Mouse (Mus musculus): ENCODE data around the gene Wbp11. TPM values are rescaled to one million over a fixed set of nuclear protein-coding genes. Genes with fewer than 3 reads are reported as not detected.

Wbp11 gene
- polyA plus RNA-seq, 1 experiment, result 72.3 TPM

DNA sequence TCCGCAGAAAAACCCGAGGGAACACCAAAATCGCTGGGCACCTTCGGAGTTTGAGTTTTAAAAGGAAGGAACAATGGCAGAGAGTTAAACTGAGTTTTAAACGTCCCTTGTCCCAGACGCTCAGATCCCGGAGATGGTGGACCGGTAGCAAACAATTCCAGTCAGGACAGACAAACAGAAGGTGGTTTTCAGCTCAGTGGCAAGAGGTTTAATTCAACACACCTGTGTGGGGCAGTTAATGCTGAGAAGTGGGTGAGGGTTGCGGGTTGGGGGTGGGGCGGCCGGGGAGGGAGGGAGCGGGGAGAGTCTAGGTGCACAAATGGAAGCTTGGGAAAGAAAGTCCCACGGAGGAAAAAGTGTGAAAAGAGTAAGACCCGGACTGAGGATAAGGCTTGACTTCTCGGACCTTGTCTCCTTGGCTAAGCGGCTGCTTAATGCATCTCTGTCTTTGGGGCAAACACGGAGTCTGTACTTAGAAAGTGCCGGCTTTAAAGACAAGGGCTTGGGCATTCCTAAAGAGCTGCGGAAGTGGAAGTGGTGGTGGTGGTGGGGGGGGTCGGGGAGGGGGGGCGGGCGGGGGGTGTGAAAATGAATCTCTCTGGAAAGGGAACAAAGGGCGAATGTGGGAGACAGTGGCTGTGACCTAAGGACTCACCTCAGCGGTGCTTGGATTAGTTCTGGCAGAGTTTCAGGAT, 34.1 kb downstream of the Wbp11 start:
- Histone ChIP-seq H3K4me1 (replicated peaks; ENCODE audit: control insufficient read depth, insufficient read depth, low read length) (peaks cover 13% of the 10 kb centered on the region), H3K27ac (ENCODE audit: control insufficient read depth, insufficient read depth, low read length) (no peak overlapping the region), H3K4me3 (ENCODE audit: control insufficient read depth, insufficient read depth, low read length) (peak overlapping the region; percentile 23), H3K36me3 (ENCODE audit: control insufficient read depth, insufficient read depth, low read length) (no peaks in the 10 kb centered on the region), H3K27me3 (ENCODE audit: control insufficient read depth, insufficient read depth, low read length) (no peaks in the 10 kb centered on the region)
- under 1% methylated on average over 24 of the region's 24 CpGs for WGBS
- no peak for DNase-seq
- no peak for TF ChIP-seq POLR2A (IDR thresholded peaks at IDR 0.05; ENCODE audit: control insufficient read depth, extremely low read depth, insufficient read depth, low read length, poor library complexity)
- TF ChIP-seq CTCF (IDR thresholded peaks at IDR 0.05; ENCODE audit: borderline replicate concordance, control insufficient read depth, extremely low read depth, insufficient read depth, low read length, poor library complexity), result no peak

DNA sequence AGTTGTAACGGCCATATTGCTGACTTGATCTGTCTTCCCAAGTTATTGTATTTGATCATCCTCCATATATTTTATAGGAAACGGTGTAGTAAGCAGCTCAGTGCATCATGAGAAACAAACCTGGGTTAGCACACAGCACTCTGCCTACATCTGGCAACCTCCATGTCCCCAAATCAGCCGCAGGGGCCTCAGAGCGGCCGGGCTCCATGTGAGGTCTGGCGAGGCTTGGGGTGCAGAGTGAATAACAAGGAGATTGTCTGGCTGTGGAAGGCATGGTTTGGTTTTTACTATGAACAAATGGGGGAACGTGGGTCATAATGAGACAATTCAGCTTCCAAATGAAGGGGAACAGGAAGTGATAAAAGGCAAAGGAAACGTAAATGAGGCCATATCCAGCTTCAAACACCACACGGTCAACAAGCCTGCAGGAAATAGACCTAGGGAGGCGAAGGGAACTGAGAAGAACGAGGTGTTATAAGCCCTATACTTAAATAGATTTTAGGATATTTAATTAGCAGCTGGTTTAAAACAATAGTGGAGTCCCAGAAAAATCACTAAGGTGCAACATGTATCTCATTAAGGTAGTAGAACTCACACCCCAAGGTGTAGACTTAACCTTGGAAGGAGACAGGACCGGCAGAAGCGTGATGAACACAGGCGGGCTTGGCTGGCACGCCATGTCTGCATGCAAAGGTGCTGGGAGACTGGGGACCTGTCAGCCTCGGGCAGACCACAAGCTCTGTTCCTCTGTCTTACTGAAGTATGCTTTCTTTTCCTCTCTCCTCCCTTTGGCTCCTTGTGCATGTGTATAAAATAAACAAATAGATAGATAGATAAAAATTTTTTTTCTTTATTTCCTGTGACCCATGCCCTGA, 34.9 kb downstream of the Wbp11 start:
- Histone ChIP-seq H3K4me3 (ENCODE audit: control insufficient read depth, insufficient read depth, low read length) (no peak overlapping the region), H3K4me1 (replicated peaks; ENCODE audit: control insufficient read depth, insufficient read depth, low read length) (peaks cover 13% of the 10 kb centered on the region), H3K27me3 (ENCODE audit: control insufficient read depth, insufficient read depth, low read length) (no peaks in the 10 kb centered on the region), H3K27ac (ENCODE audit: control insufficient read depth, insufficient read depth, low read length) (no peak overlapping the region), H3K36me3 (ENCODE audit: control insufficient read depth, insufficient read depth, low read length) (no peaks in the 10 kb centered on the region)
- no peak for DNase-seq
- no peak for TF ChIP-seq POLR2A (IDR thresholded peaks at IDR 0.05; ENCODE audit: control insufficient read depth, extremely low read depth, insufficient read depth, low read length, poor library complexity)
- no peak for TF ChIP-seq CTCF (IDR thresholded peaks at IDR 0.05; ENCODE audit: borderline replicate concordance, control insufficient read depth, extremely low read depth, insufficient read depth, low read length, poor library complexity)
- WGBS, result 34% methylated on average over 16 of the region's 16 CpGs

DNA sequence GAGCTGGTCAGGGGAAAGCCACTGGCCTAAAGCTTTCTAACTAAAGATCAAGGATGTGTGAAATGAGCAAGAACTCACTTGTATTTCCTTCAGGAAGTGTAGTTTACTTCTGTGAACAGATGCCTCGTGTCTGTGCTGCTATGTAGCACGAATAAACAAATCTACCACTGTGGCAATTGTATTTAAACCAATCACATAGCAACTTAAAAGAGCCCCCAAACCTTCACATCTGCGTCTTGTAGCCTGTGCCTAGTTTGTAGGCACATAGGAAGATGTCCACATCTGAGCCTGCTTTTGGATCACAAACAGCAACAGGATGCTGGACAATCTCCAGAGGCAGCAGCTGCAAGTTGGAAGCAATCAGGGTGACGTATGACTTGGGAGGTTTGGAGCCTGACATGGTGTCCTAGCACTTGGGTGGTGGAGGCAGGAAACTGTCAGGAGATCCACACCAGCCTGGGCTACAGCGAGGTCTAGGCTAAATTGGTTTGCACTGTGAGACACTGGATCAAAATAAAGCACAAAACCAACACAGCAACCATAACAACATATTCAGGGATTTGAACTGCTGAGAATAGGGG, 38.6 kb downstream of the Wbp11 start:
- TF ChIP-seq POLR2A (IDR thresholded peaks at IDR 0.05; ENCODE audit: control insufficient read depth, extremely low read depth, insufficient read depth, low read length, poor library complexity) (no peak), CTCF (IDR thresholded peaks at IDR 0.05; ENCODE audit: borderline replicate concordance, control insufficient read depth, extremely low read depth, insufficient read depth, low read length, poor library complexity) (no peak)
- Histone ChIP-seq H3K27ac (ENCODE audit: control insufficient read depth, insufficient read depth, low read length) (no peak overlapping the region; the same call in 1 of the 2 replicates), H3K4me3 (ENCODE audit: control insufficient read depth, insufficient read depth, low read length) (no peak overlapping the region), H3K27me3 (ENCODE audit: control insufficient read depth, insufficient read depth, low read length) (no peaks in the 10 kb centered on the region), H3K36me3 (ENCODE audit: control insufficient read depth, insufficient read depth, low read length) (no peaks in the 10 kb centered on the region), H3K4me1 (replicated peaks; ENCODE audit: control insufficient read depth, insufficient read depth, low read length) (peaks cover 13% of the 10 kb centered on the region)
- 79% methylated on average over 5 of the region's 5 CpGs for WGBS
- no peak for DNase-seq

DNA sequence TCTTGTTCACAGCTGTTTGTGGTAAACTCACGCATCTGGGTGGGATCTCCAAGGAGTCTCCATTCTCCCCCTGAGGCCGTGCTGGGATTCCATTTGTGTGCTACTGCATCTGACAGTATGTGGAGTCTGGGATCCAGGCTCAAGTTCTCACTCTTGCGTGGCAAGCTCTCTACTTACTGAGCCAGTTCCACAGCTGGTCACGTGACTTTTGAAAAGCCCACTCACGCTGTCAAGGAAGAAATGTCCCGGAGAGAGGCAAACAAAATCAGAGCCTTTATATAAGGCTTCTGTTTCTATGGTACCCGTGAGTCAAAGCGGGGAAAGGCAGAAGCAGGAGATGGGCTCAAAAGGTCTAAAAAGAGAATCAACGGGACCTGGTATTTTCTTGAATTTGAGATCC, 45.3 kb downstream of the Wbp11 start:
- H3K36me3 ChIP-seq (ENCODE audit: control insufficient read depth, insufficient read depth, low read length), result no peaks in the 10 kb centered on the region
- no peaks in the 10 kb centered on the region for H3K27me3 ChIP-seq (ENCODE audit: control insufficient read depth, insufficient read depth, low read length)
- H3K4me3 ChIP-seq (ENCODE audit: control insufficient read depth, insufficient read depth, low read length), result no peak overlapping the region
- WGBS, result 95% methylated on average over 9 of the region's 9 CpGs
- no peak overlapping the region for H3K27ac ChIP-seq (ENCODE audit: control insufficient read depth, insufficient read depth, low read length)
- H3K4me1 ChIP-seq (replicated peaks; ENCODE audit: control insufficient read depth, insufficient read depth, low read length), result no peaks in the 10 kb centered on the region
- no peak for DNase-seq
- TF ChIP-seq POLR2A (IDR thresholded peaks at IDR 0.05; ENCODE audit: control insufficient read depth, extremely low read depth, insufficient read depth, low read length, poor library complexity) (no peak), CTCF (IDR thresholded peaks at IDR 0.05; ENCODE audit: borderline replicate concordance, control insufficient read depth, extremely low read depth, insufficient read depth, low read length, poor library complexity) (no peak)

DNA sequence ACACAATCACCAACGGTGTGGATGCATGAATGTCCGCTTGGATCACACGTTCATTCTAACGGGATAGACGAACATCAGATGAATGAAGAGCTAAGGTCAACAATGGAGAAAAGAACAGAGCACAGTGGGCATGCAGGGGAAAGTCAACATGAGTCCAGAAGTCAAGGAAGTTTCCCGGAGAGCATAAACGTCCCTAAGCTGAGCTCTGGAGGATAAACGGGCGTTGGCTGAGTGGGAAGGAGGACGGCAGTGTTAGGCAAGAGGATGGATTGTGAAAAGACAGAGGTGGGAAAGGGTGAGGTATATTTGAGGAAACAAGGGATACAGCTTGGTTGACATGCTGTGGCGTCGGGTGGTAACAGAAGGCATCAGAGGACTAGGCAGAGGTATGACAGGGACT, 45.9 kb downstream of the Wbp11 start:
- Histone ChIP-seq H3K27ac (ENCODE audit: control insufficient read depth, insufficient read depth, low read length) (no peak overlapping the region), H3K36me3 (ENCODE audit: control insufficient read depth, insufficient read depth, low read length) (no peaks in the 10 kb centered on the region), H3K4me3 (ENCODE audit: control insufficient read depth, insufficient read depth, low read length) (no peak overlapping the region), H3K4me1 (replicated peaks; ENCODE audit: control insufficient read depth, insufficient read depth, low read length) (no peaks in the 10 kb centered on the region), H3K27me3 (ENCODE audit: control insufficient read depth, insufficient read depth, low read length) (no peaks in the 10 kb centered on the region)
- 95% methylated on average over 12 of the region's 12 CpGs for WGBS
- no peak for TF ChIP-seq CTCF (IDR thresholded peaks at IDR 0.05; ENCODE audit: borderline replicate concordance, control insufficient read depth, extremely low read depth, insufficient read depth, low read length, poor library complexity)
- DNase-seq, result no peak

DNA sequence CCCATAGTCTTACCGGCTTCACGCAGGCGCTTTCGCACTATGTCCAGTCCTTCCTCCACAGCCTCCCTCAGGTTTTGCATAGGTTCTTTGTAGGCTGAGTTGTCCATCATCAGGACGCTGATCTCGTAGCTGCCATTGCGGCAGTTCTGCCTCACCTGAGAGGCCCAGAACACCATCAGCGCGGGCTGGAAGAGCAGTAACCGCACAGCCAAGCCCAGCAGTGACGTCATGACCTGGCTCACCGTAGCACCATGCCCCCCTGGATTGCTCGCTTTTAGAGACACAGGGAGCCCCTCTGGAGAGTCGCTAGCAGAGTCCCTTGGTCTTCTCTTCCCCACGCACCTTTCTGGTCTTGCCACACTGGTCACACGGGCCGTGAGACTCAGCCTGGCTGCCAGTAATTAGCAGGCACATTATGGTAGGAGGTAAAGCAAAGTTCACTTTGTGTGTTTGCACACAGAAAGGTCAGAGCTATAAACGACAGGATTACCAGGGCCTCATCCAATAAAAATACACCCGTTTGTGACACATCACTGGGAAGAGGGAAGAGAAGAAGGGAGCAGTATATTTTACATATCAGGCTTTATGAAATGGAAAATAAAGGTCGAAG, 46.6 kb downstream of the Wbp11 start, which contains the start of gene Gucy2c:
TSS of gene Gucy2c (minus strand) at position 389 of the 610 bp plus-strand sequence.
- no peaks in the 10 kb centered on the region for H3K4me1 ChIP-seq (replicated peaks; ENCODE audit: control insufficient read depth, insufficient read depth, low read length)
- H3K4me3 ChIP-seq (ENCODE audit: control insufficient read depth, insufficient read depth, low read length), result no peak within 1 kb of the TSS
- DNase-seq, result no peak

More for the DNA sequence above, 46.6 kb downstream of the Wbp11 start, which contains the start of gene Gucy2c:
- 88% methylated on average over 20 of the region's 20 CpGs for WGBS
- Histone ChIP-seq H3K36me3 (ENCODE audit: control insufficient read depth, insufficient read depth, low read length) (no peaks in the 10 kb centered on the region), H3K27ac (ENCODE audit: control insufficient read depth, insufficient read depth, low read length) (no peak within 1 kb of the TSS), H3K27me3 (ENCODE audit: control insufficient read depth, insufficient read depth, low read length) (no peaks in the 10 kb centered on the region)
- TF ChIP-seq CTCF (IDR thresholded peaks at IDR 0.05; ENCODE audit: borderline replicate concordance, control insufficient read depth, extremely low read depth, insufficient read depth, low read length, poor library complexity) (no peak), POLR2A (IDR thresholded peaks at IDR 0.05; ENCODE audit: control insufficient read depth, extremely low read depth, insufficient read depth, low read length, poor library complexity) (no peak)
